Mouse (Mus musculus) liver, embryonic 14.5 days (tissue): ENCODE measurements around the gene Ptprcap. TPM values are rescaled to one million over a fixed set of nuclear protein-coding genes. Genes with fewer than 3 reads are reported as not detected.

Experiments
- ATAC-seq: fragments of 200-750 bp; cut with Nextera tagmentation; 2 replicates; pipeline ENCODE4 v1.8.0; 2017; ENCODE audit warnings: moderate number of reproducible peaks, mild to moderate bottlenecking, moderate library complexity; ENCODE audit not compliant: insufficient read depth
- DNase-seq, 3 experiments: peaks; one replicate each; pipeline ENCODE4 v3.0.0-alpha.2; 2012 to 2013; ENCODE audit warnings: low read depth in 3 of 3, low spot score in 3 of 3
- H3K27ac ChIP-seq: fragments of 300-500 bp; sonication (generic); 2 replicates; pipeline ENCODE4 v1.5.1; 2014; ENCODE audit warnings: moderate library complexity, mild to moderate bottlenecking, control low read depth, inconsistent platforms
- H3K27me3 ChIP-seq: fragments of 300-500 bp; sonication (generic); 2 replicates; pipeline ENCODE4 v1.6.1; 2014; ENCODE audit warnings: mild to moderate bottlenecking, low read length, moderate library complexity; ENCODE audit not compliant: control insufficient read depth, insufficient read depth
- H3K36me3 ChIP-seq: fragments of 300-500 bp; sonication (generic); replicated peaks from 2 replicates; pipeline ENCODE4 v1.6.1; 2014; ENCODE audit warnings: low read depth; ENCODE audit not compliant: control insufficient read depth, insufficient read depth
- H3K4me1 ChIP-seq, 2 experiments: fragments of 200-500 bp in 1 of 2; fragments of 300-500 bp in 1 of 2; sonication (generic) in 1 of 2; replicated peaks; 2 replicates each; pipeline ENCODE4 v1.6.1; 2012 to 2014; ENCODE audit warnings: antibody characterized with exemption in 1 of 2, inconsistent platforms in 1 of 2, low read length in 1 of 2; ENCODE audit not compliant: control insufficient read depth in 2 of 2, insufficient read depth in 2 of 2
- H3K4me2 ChIP-seq: fragments of 300-500 bp; sonication (generic); 2 replicates; pipeline ENCODE4 v1.6.1; 2014; ENCODE audit warnings: low read depth, mild to moderate bottlenecking, control low read depth, moderate library complexity
- H3K4me3 ChIP-seq, 2 experiments: fragments of 200-500 bp in 1 of 2; fragments of 300-500 bp in 1 of 2; sonication (generic) in 1 of 2; 2 replicates each; pipeline ENCODE4 v1.5.1; 2012 to 2014; ENCODE audit warnings: low read depth in 2 of 2, low read length in 2 of 2, mild to moderate bottlenecking in 2 of 2, control low read depth in 1 of 2, inconsistent platforms in 1 of 2, moderate library complexity in 1 of 2; ENCODE audit not compliant: insufficient read depth in 1 of 2
- H3K9ac ChIP-seq: fragments of 300-500 bp; sonication (generic); replicated peaks from 2 replicates; pipeline ENCODE4 v1.6.1; 2014; ENCODE audit warnings: mild to moderate bottlenecking, control low read depth, moderate library complexity
- H3K9me3 ChIP-seq: fragments of 300-500 bp; sonication (generic); 2 replicates; pipeline ENCODE4 v1.6.1; 2016; ENCODE audit warnings: low read length, mixed read lengths; ENCODE audit not compliant: control insufficient read depth
- CTCF ChIP-seq: IDR thresholded peaks from 2 replicates; pipeline ENCODE4 v1.5.1; 2016; ENCODE audit warnings: antibody characterized with exemption, low read depth, control low read depth
- EP300 ChIP-seq: IDR thresholded peaks from 2 replicates; pipeline ENCODE4 v1.6.1; 2016; ENCODE audit warnings: antibody characterized with exemption, low read depth
- WGBS: fragments of 180-500 bp; shearing (Covaris S2); extraction: QIAGEN DNeasy Blood & Tissue Kit; methylation state at CpG from one replicate; pipeline ENCODE4 v1.1.7; 2014; ENCODE audit not compliant: insufficient replicate concordance; 5-methylcytosine and 5-hydroxymethylcytosine counted together
- polyA plus RNA-seq, 2 experiments: library from polyadenylated mRNA; depleted of rRNA in 1 of 2; stranded (reverse) in 1 of 2; unstranded in 1 of 2; fragments of >200 nt; fragmentation: Nextera tagmentation in 1 of 2; extraction: Ambion mirVana in 1 of 2; gene quantifications; 2 replicates each; pipeline versions ENCODE4 v1.2.1 to v1.2.3; 2012 to 2014

Gene Ptprcap
- polyA plus RNA-seq (2012; rRNA removed) (12.5 and 16.3 TPM in 2 replicates), polyA plus RNA-seq (2014; fragmentation: Nextera tagmentation; extraction: Ambion mirVana) (14.4 and 17.0 TPM in 2 replicates)

DNA sequence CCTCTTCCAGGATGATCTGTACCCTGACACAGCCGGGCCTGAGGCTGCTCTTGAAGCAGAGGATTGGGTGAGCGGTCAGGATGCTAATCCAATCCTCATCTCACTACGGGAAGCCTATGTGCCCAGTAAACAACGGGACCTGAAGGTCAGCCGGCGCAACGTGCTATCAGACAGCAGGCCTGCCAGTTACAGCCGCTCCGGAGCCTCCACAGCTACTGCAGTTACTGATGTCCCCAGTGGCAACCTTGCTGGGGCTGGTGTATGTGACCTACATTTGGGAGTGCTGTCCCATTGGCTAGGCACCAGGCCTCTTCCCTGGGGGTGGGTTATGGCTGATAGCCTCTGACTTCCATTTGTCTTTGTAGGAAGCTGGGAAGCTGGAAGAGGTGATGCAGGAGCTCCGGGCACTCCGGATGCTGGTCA lies at the start of gene Ptprcap:
TSS of gene Ptprcap (plus strand) at position 373 of the 423 bp plus-strand sequence.
- no peak for DNase-seq
- WGBS: 73% methylated on average over 11 of the region's 11 CpGs
- no peaks in the 10 kb centered on the region for H3K27me3 ChIP-seq
- H3K9me3 ChIP-seq: no peaks in the 10 kb centered on the region
- TF ChIP-seq CTCF: 0 out of 2 replicates have a peak, but pooled peaks have one; percentile 1
- no peak for TF ChIP-seq EP300
- H3K36me3 ChIP-seq: peaks cover 9% of the 10 kb centered on the region
- H3K4me3 ChIP-seq: no peak within 1 kb of the TSS
- no peak within 1 kb of the TSS for H3K27ac ChIP-seq
- no peak for ATAC-seq
- peaks cover 0 to 5% of the 10 kb centered on the region in 2 experiments for H3K4me1 ChIP-seq
- H3K9ac ChIP-seq: no peak within 1 kb of the TSS; the same call in 1 of the 2 replicates
- no peak within 1 kb of the TSS; the same call in 1 of the 2 replicates for H3K4me2 ChIP-seq

DNA sequence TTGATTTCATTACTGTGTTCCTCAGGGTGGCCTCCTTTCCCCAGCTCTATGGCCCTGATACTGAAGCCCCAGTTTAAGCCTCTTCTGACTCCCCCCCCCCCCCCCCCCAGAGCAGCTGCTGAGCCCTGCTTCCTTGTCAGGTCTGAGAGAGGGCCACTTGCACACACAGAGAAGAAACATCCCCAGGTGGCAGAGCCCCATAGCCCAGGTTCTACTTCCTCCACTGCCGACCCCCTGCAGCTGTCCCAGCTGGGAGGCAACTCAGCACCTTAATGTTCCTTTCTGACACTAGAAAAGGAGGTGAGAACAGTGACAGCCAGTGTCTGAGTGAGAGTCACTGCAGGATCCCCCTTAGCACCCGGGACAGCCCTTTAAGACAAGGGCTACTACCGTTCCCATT lies 49.6 kb upstream of the Ptprcap start:
- 61% methylated on average over 3 of the region's 3 CpGs for WGBS
- ATAC-seq (no peak), DNase-seq (no peak)
- Histone ChIP-seq H3K27me3 (peaks cover 28% of the 10 kb centered on the region), H3K9ac (no peak overlapping the region), H3K27ac (no peak overlapping the region), H3K36me3 (no peaks in the 10 kb centered on the region), H3K4me1 (peaks cover 9 to 10% of the 10 kb centered on the region in 2 experiments), H3K9me3 (no peaks in the 10 kb centered on the region), H3K4me2 (no peak overlapping the region), H3K4me3 (no peak overlapping the region)
- TF ChIP-seq EP300 (no peak), CTCF (no peak)

DNA sequence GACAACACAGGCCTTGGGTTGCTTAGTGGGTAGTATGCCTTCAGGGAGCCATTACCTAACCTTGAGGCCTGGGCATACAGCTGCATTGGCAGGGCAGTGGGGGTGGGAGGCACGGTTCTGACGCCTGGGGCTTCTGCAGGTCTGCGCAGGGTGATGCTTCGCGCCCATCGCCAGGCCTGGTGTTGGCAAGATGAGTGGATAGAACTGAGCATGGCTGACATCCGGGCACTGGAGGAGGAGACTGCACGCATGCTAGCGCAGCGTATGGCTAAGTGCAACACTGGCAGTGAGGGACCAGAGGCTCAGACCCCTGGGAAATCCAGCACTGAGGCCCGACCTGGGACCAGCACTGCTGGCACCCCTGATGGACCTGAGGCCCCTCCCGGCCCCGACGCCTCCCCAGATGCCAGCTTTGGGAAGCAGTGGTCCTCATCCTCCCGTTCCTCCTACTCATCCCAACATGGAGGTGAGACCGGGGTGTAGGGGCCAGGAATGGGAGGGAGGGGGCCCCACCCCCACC lies 48.7 kb upstream of the Ptprcap start:
- Histone ChIP-seq H3K27me3 (peaks cover 28% of the 10 kb centered on the region), H3K4me1 (peaks cover 3% of the 10 kb centered on the region in 2 experiments; a peak in 3 of 4 replicates), H3K4me3 (no peak overlapping the region), H3K9ac (no peak overlapping the region), H3K36me3 (no peaks in the 10 kb centered on the region), H3K4me2 (no peak overlapping the region), H3K9me3 (no peaks in the 10 kb centered on the region), H3K27ac (no peak overlapping the region)
- TF ChIP-seq CTCF (no peak), EP300 (no peak)
- ATAC-seq (no peak), DNase-seq (no peak)
- WGBS: 82% methylated on average over 16 of the region's 16 CpGs

DNA sequence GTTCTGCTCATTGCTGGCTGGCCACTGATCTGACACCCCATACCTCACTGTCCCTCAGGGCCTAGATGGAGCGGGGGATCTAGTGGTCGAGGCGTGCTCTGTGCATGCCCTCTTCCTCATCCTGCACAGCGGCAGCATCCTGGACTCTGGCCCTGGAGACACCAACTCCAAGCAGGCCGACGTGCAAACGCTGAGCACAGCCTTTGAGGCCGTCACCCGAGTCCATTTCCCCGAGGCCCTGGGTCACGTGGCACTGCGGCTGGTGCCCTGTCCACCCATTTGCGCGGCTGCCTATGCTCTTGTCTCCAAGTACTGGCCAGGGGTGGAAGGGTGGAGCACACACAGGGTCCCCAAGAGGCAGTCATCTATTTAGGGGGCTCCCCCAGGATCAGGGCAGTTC lies 46.8 kb upstream of the Ptprcap start:
- Histone ChIP-seq H3K4me3 (no peak overlapping the region), H3K27ac (no peak overlapping the region), H3K4me2 (no peak overlapping the region), H3K9me3 (no peaks in the 10 kb centered on the region), H3K9ac (no peak overlapping the region), H3K27me3 (peaks cover 10% of the 10 kb centered on the region), H3K36me3 (no peaks in the 10 kb centered on the region), H3K4me1 (no peaks in the 10 kb centered on the region)
- no peak for ATAC-seq
- TF ChIP-seq EP300 (no peak), CTCF (no peak)
- 80% methylated on average over 14 of the region's 14 CpGs for WGBS
- no peak for DNase-seq

DNA sequence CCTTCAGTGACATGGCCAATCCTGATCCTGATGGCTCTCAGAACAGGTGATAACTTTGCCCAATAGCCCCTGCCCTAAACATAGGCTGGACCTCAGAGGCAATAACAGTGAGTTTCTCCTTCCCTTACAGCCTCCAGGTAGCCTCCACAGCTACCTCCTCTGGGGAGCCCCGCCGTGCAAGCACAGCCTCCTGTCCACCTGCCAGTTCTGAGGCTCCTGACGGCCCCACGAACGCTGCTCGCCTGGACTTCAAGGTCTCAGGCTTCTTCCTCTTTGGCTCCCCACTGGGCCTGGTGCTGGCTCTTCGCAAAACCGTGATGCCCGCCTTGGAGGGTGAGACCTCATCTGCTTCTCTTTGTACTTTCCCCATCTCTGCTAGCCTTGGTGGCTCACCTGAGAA lies 44.9 kb upstream of the Ptprcap start:
- no peak overlapping the region for H3K4me2 ChIP-seq
- H3K36me3 ChIP-seq: no peaks in the 10 kb centered on the region
- H3K4me1 ChIP-seq: peaks cover 3 to 9% of the 10 kb centered on the region in 2 experiments; a peak in 3 of 4 replicates
- H3K9me3 ChIP-seq: no peaks in the 10 kb centered on the region
- H3K4me3 ChIP-seq: no peak overlapping the region
- DNase-seq (no peak), ATAC-seq (no peak)
- no peak overlapping the region for H3K9ac ChIP-seq
- WGBS: 78% methylated on average over 9 of the region's 9 CpGs
- H3K27me3 ChIP-seq: no peaks in the 10 kb centered on the region
- no peak for TF ChIP-seq EP300
- no peak for TF ChIP-seq CTCF
- H3K27ac ChIP-seq: no peak overlapping the region
